Mouse (Mus musculus) limb, embryonic 12.5 days (tissue): Measurements from ENCODE around the gene Abhd5. TPM values are rescaled to one million over a fixed set of nuclear protein-coding genes. Genes with fewer than 3 reads are reported as not detected.

Source experiments
- ATAC-seq: fragments of 200-750 bp; cut with Nextera tagmentation; 2 replicates; pipeline ENCODE4 v1.8.0; 2017; ENCODE audit warnings: low read depth, moderate TSS enrichment; ENCODE audit not compliant: insufficient number of reproducible peaks, insufficient read depth, low FRiP score, low TSS enrichment
- H3K27ac ChIP-seq: fragments of 300-500 bp; sonication (generic); 2 replicates; pipeline ENCODE4 v1.5.1; 2016; ENCODE audit warnings: mild to moderate bottlenecking, moderate library complexity
- H3K27me3 ChIP-seq: fragments of 300-500 bp; sonication (generic); 2 replicates; pipeline ENCODE4 v1.6.1; 2016; ENCODE audit warnings: mild to moderate bottlenecking, moderate library complexity
- H3K36me3 ChIP-seq: fragments of 300-500 bp; sonication (generic); 2 replicates; pipeline ENCODE4 v1.6.1; 2016; ENCODE audit warnings: mild to moderate bottlenecking, moderate library complexity
- H3K4me1 ChIP-seq: fragments of 300-500 bp; sonication (generic); replicated peaks from 2 replicates; pipeline ENCODE4 v1.6.1; 2016
- H3K4me2 ChIP-seq: fragments of 300-500 bp; sonication (generic); 2 replicates; pipeline ENCODE4 v1.6.1; 2016; ENCODE audit warnings: mild to moderate bottlenecking, moderate library complexity
- H3K4me3 ChIP-seq: fragments of 300-500 bp; sonication (generic); replicated peaks from 2 replicates; pipeline ENCODE4 v1.5.1; 2016; ENCODE audit warnings: mild to moderate bottlenecking
- H3K9ac ChIP-seq: fragments of 300-500 bp; sonication (generic); replicated peaks from 2 replicates; pipeline ENCODE4 v1.6.1; 2016; ENCODE audit warnings: mild to moderate bottlenecking, moderate library complexity
- H3K9me3 ChIP-seq: fragments of 300-500 bp; sonication (generic); 2 replicates; pipeline ENCODE4 v1.6.1; 2016; ENCODE audit warnings: mild to moderate bottlenecking, moderate library complexity
- WGBS: fragments of 180-500 bp; shearing (Covaris S2); methylation state at CpG from one replicate; pipeline ENCODE4 v1.1.7; 2016; 5-methylcytosine and 5-hydroxymethylcytosine counted together
- polyA plus RNA-seq: library from polyadenylated mRNA; unstranded; fragments of >200 nt; fragmentation: Nextera tagmentation; extraction: Ambion mirVana; gene quantifications from 2 replicates; pipeline ENCODE4 v1.2.1, GENCODE M21; 2016

Gene Abhd5
- polyA plus RNA-seq, 1 experiment from 2014 or later = 26.3 TPM

DNA sequence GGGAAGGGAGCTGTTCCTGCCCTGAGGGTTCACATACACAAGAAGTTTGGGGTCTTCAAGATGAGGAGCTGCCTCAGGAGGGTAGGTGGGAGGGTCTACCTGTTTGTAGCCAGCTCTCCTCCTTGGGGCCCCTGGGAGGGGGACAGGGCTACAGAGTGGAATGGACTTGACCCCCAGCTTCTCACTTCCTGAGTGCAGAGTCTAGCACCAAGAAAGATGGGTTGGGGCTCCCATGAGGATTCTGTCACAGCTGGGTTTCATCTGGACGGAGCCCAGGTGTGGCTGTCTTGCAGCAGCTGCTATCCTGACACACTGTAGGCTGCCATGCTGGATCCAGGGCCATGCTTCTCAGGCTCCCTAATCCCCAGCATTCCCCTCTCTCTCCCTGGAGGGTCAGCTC lies 78.3 kb downstream of the Abhd5 start:
- H3K4me3 ChIP-seq = no peak overlapping the region
- H3K27me3 ChIP-seq = 0 out of 2 replicates have a peak, but pooled peaks cover 14% of the 10 kb centered on the region
- WGBS = 69% methylated on average over 1 of the region's 1 CpGs
- peaks cover 8% of the 10 kb centered on the region for H3K4me1 ChIP-seq
- no peak overlapping the region for H3K27ac ChIP-seq
- H3K36me3 ChIP-seq = no peaks in the 10 kb centered on the region
- no peak overlapping the region for H3K4me2 ChIP-seq
- ATAC-seq = no peak
- no peak overlapping the region for H3K9ac ChIP-seq
- H3K9me3 ChIP-seq = no peaks in the 10 kb centered on the region

Other genes with a start within 250 kb of the Abhd5 start
- 51.1 and 57.3 TPM in 2 replicates for gene Snrk, start 234.3 kb upstream of the Abhd5 start, polyA plus RNA-seq
- gene Ano10, start 57.2 kb upstream of the Abhd5 start, polyA plus RNA-seq = 31.8 and 33.1 TPM in 2 replicates